ENCODE assay signal across 17 mouse cellular contexts in the genomic region with DNA sequence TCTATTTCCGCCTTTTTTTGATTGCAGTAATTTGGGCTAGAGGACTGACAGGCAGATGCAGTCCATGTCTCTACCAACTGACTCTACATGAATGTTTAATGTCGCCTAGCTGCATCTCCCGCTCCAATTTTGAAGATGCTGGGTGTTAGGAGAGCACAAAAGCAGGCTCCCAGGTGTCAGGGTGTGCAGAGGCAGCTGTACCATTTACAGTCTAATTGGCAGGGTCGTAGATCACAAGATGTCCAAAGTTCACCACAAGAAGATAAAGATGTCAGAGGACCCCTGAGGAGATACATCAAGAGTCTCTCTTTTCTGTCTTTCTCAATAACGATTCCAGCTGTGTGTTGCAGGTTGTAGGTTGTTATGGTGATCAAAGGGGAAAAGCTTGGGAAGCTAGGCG.
"Had no signal": no experiment of that assay in that cellular context is flagged by ENCODE, and none has a peak within 500 bp of the region (broad histone marks: within the 10 kb centered on the region; RNA-seq: fewer than 3 reads in every experiment).

No protein-coding gene starts in this region.

- H3K9me3 ChIP-seq: intestine, embryonic 15.5 days; kidney, embryonic 15.5 days; liver, embryonic 13.5 days had no signal

- H3K4me1 ChIP-seq: intestine, embryonic 15.5 days; kidney, embryonic 15.5 days; liver, embryonic 13.5 days had no signal

- H3K36me3 ChIP-seq: intestine, embryonic 15.5 days; kidney, embryonic 15.5 days; liver, embryonic 13.5 days had no signal

- H3K9ac ChIP-seq: intestine, embryonic 15.5 days; kidney, embryonic 15.5 days; liver, embryonic 13.5 days had no signal

- H3K4me2 ChIP-seq: intestine, embryonic 15.5 days; kidney, embryonic 15.5 days; liver, embryonic 13.5 days had no signal

- DNase-seq: kidney, adult 11 months; kidney, adult 8-10 months; kidney, postnatal 10 days; kidney, postnatal 36 days; layer of hippocampus, postnatal 36 days; liver, embryonic 13.5 days; lung, adult 2 months; lung, postnatal 14 days; lung, postnatal 4 days; right cerebral cortex, postnatal 14 days; right cerebral cortex, postnatal 4 days; thymus, adult 2 months; thymus, postnatal 14 days had no signal

- ATAC-seq: intestine, embryonic 15.5 days had no signal

- H3K27ac ChIP-seq: intestine, embryonic 15.5 days; kidney, embryonic 15.5 days; left cerebral cortex, adult 2 months; liver, embryonic 13.5 days; stomach, postnatal 0 days had no signal

- H3K4me3 ChIP-seq: intestine, embryonic 15.5 days; kidney, embryonic 15.5 days; left cerebral cortex, adult 2 months; liver, embryonic 13.5 days had no signal

- H3K27me3 ChIP-seq: intestine, embryonic 15.5 days; kidney, embryonic 15.5 days; liver, embryonic 13.5 days had no signal
